18 mouse cellular contexts compared by ENCODE assay signal in the genomic region with DNA sequence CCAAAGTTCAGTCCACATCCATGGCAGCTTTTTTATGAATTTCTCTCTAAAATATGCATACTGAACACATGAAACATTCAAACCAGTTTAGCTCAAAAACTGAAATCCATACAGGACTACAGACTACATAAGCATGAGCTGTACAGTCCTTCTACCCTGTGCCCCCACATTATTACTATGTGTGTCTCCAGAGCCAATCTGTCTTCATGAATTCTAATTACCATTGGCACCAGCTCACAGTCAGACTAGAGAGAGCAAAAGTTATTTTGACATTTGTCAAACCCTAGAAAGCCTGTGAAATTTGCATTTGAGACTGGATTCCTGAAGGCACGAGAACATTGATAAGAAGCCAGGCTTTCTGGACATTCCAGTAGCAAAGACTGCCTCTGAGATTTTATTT.
"Had no signal": no experiment of that assay in that cellular context is flagged by ENCODE, and none has a peak within 500 bp of the region (broad histone marks: within the 10 kb centered on the region; RNA-seq: fewer than 3 reads in every experiment).

No protein-coding gene starts in this region.

- ATAC-seq: midbrain, embryonic 13.5 days; midbrain, embryonic 16.5 days had no signal

- H3K27me3 ChIP-seq: kidney, embryonic 15.5 days; liver, embryonic 13.5 days; midbrain, embryonic 13.5 days; neural tube, embryonic 13.5 days; stomach, embryonic 15.5 days had no signal

- H3K27ac ChIP-seq: kidney, embryonic 15.5 days; liver, embryonic 13.5 days; midbrain, embryonic 13.5 days; neural tube, embryonic 13.5 days; stomach, embryonic 15.5 days had no signal

- DNase-seq: kidney, adult 8-10 months; kidney, postnatal 10 days; kidney, postnatal 36 days; layer of hippocampus, postnatal 36 days; liver, embryonic 13.5 days; lung, adult 2 months; lung, postnatal 14 days; lung, postnatal 4 days; retina, postnatal 1 day; right cerebral cortex, postnatal 25 days; spleen, adult 18-20 months; thymus, postnatal 25 days had no signal

- H3K4me2 ChIP-seq: kidney, embryonic 15.5 days; liver, embryonic 13.5 days; midbrain, embryonic 13.5 days; neural tube, embryonic 13.5 days; stomach, embryonic 15.5 days had no signal

- H3K9me3 ChIP-seq: kidney, embryonic 15.5 days; liver, embryonic 13.5 days; midbrain, embryonic 13.5 days; neural tube, embryonic 13.5 days; stomach, embryonic 15.5 days had no signal

- H3K9ac ChIP-seq: kidney, embryonic 15.5 days; liver, embryonic 13.5 days; midbrain, embryonic 13.5 days; neural tube, embryonic 13.5 days; stomach, embryonic 15.5 days had no signal

- H3K4me1 ChIP-seq: liver, embryonic 13.5 days; stomach, embryonic 15.5 days had no signal

- H3K36me3 ChIP-seq: kidney, embryonic 15.5 days; liver, embryonic 13.5 days; midbrain, embryonic 13.5 days; neural tube, embryonic 13.5 days; stomach, embryonic 15.5 days had no signal

- H3K4me3 ChIP-seq: kidney, embryonic 15.5 days; liver, embryonic 13.5 days; midbrain, embryonic 13.5 days; myocyte; neural tube, embryonic 13.5 days; stomach, embryonic 15.5 days had no signal
